Mouse (Mus musculus) MEL (cell line): ENCODE data around the gene Fam151a. TPM values are rescaled to one million over a fixed set of nuclear protein-coding genes. Genes with fewer than 3 reads are reported as not detected.

ENCODE experiments used
- DNase-seq: peaks from one replicate; pipeline ENCODE4 v3.0.0; 2011; ENCODE audit warnings: low read depth, low spot score
- H3K27ac ChIP-seq: 2 replicates; pipeline ENCODE4 v1.5.1; 2012; ENCODE audit warnings: low read depth, mild to moderate bottlenecking, control low read depth, low read length, moderate library complexity; ENCODE audit not compliant: control insufficient read depth
- H3K27me3 ChIP-seq, 2 experiments: fragments of 150-350 bp in 1 of 2; sonication (generic) in 1 of 2; 2 replicates each; pipeline ENCODE4 v1.6.1; 2012; ENCODE audit warnings: low read length in 2 of 2, mild to moderate bottlenecking in 2 of 2, improper control_type of control experiment in 1 of 2, moderate library complexity in 1 of 2; ENCODE audit not compliant: insufficient read depth in 2 of 2, control insufficient read depth in 1 of 2
- H3K36me3 ChIP-seq, 2 experiments: 2 replicates each; pipeline ENCODE4 v1.6.1; 2012 to 2014; ENCODE audit warnings: low read length in 2 of 2, improper control_type of control experiment in 1 of 2, inconsistent platforms in 1 of 2, mild to moderate bottlenecking in 1 of 2; ENCODE audit not compliant: insufficient read depth in 2 of 2, control insufficient read depth in 1 of 2
- H3K4me1 ChIP-seq, 2 experiments: fragments of 150-350 bp in 1 of 2; sonication (generic) in 1 of 2; 2 replicates each; pipeline ENCODE4 v1.6.1; 2012; ENCODE audit warnings: low read length in 2 of 2, improper control_type of control experiment in 1 of 2, mild to moderate bottlenecking in 1 of 2; ENCODE audit not compliant: insufficient read depth in 2 of 2, control insufficient read depth in 1 of 2
- H3K4me3 ChIP-seq, 2 experiments: fragments of 150-350 bp in 1 of 2; sonication (generic) in 1 of 2; 2 replicates each; pipeline ENCODE4 v1.5.1; 2012; ENCODE audit warnings: low read depth in 2 of 2, low read length in 2 of 2, mild to moderate bottlenecking in 2 of 2, moderate library complexity in 2 of 2, control low read depth in 1 of 2, improper control_type of control experiment in 1 of 2; ENCODE audit not compliant: control insufficient read depth in 1 of 2, insufficient read depth in 1 of 2
- H3K79me2 ChIP-seq: 2 replicates; pipeline ENCODE4 v1.6.1; 2012; ENCODE audit warnings: mild to moderate bottlenecking, low read length, moderate library complexity; ENCODE audit not compliant: control insufficient read depth, poor library complexity, insufficient read depth
- H3K9ac ChIP-seq: 2 replicates; pipeline ENCODE4 v1.6.1; 2012; ENCODE audit warnings: low read depth, mild to moderate bottlenecking, control low read depth, low read length, moderate library complexity; ENCODE audit not compliant: control insufficient read depth, poor library complexity, severe bottlenecking
- H3K9me3 ChIP-seq: fragments of 150-350 bp; sonication (generic); replicated peaks from 2 replicates; pipeline ENCODE4 v1.6.1; 2012; ENCODE audit warnings: mild to moderate bottlenecking, low read length, improper control_type of control experiment, moderate library complexity; ENCODE audit not compliant: insufficient read depth
- BHLHE40 ChIP-seq: IDR thresholded peaks from 2 replicates; pipeline ENCODE4 v1.6.1; 2012; ENCODE audit warnings: low read depth, mild to moderate bottlenecking, inconsistent platforms, low read length, improper control_type of control experiment, borderline replicate concordance
- CHD1 ChIP-seq: IDR thresholded peaks from 2 replicates; pipeline ENCODE4 v1.6.1; 2012; ENCODE audit warnings: low read depth, mild to moderate bottlenecking, inconsistent platforms, low read length, improper control_type of control experiment
- CHD2 ChIP-seq: IDR thresholded peaks from 2 replicates; pipeline ENCODE4 v1.6.1; 2011; ENCODE audit warnings: low read length, improper control_type of control experiment
- CTCF ChIP-seq, 3 experiments: IDR thresholded peaks in 2 of 3; conservative IDR thresholded peaks in 1 of 3; 2 replicates each; pipeline ENCODE4 v1.5.1; 2011 to 2012; ENCODE audit warnings: low read length in 3 of 3, low read depth in 2 of 3, mild to moderate bottlenecking in 2 of 3, improper control_type of control experiment in 1 of 3, inconsistent platforms in 1 of 3, mixed read lengths in 1 of 3, moderate library complexity in 1 of 3; ENCODE audit not compliant: control insufficient read depth in 1 of 3, insufficient read depth in 1 of 3, poor library complexity in 1 of 3, severe bottlenecking in 1 of 3
- E2F4 ChIP-seq: IDR thresholded peaks from 2 replicates; pipeline ENCODE4 v1.6.1; 2011; ENCODE audit warnings: low read depth, low read length, improper control_type of control experiment, borderline replicate concordance
- ELF1 ChIP-seq: IDR thresholded peaks from 2 replicates; pipeline ENCODE4 v1.6.1; 2014; ENCODE audit warnings: low read depth, mild to moderate bottlenecking, inconsistent platforms, low read length, improper control_type of control experiment, moderate library complexity
- EP300 ChIP-seq, 2 experiments: IDR thresholded peaks; 2 replicates each; pipeline ENCODE4 v1.6.1; 2011; ENCODE audit warnings: improper control_type of control experiment in 2 of 2, low read length in 2 of 2, low read depth in 1 of 2, mild to moderate bottlenecking in 1 of 2
- GABPA ChIP-seq: IDR thresholded peaks from 2 replicates; pipeline ENCODE4 v1.6.1; 2012; ENCODE audit warnings: low read depth, mild to moderate bottlenecking, inconsistent platforms, low read length, improper control_type of control experiment, moderate library complexity
- MAFK ChIP-seq: IDR thresholded peaks from 2 replicates; pipeline ENCODE4 v1.6.1; 2011; ENCODE audit warnings: low read depth, mild to moderate bottlenecking, low read length, improper control_type of control experiment, borderline replicate concordance
- MEF2A ChIP-seq: IDR thresholded peaks from 2 replicates; pipeline ENCODE4 v1.6.1; 2014; ENCODE audit warnings: low read depth, mild to moderate bottlenecking, inconsistent platforms, low read length, improper control_type of control experiment; ENCODE audit not compliant: poor library complexity, insufficient replicate concordance, severe bottlenecking; ENCODE audit errors: extremely low read depth
- MXI1 ChIP-seq: IDR thresholded peaks from 2 replicates; pipeline ENCODE4 v1.6.1; 2011; ENCODE audit warnings: mild to moderate bottlenecking, low read depth, low read length, improper control_type of control experiment
- MYB ChIP-seq: IDR thresholded peaks from 2 replicates; pipeline ENCODE4 v1.6.1; 2011; ENCODE audit warnings: mild to moderate bottlenecking, low read depth, low read length, improper control_type of control experiment
- MYC ChIP-seq: IDR thresholded peaks from 2 replicates; pipeline ENCODE4 v1.6.1; 2011; ENCODE audit warnings: low read depth, mild to moderate bottlenecking, low read length, improper control_type of control experiment, moderate library complexity
- NELFE ChIP-seq: IDR thresholded peaks from 2 replicates; pipeline ENCODE4 v1.6.1; 2011; ENCODE audit warnings: low read depth, low read length, improper control_type of control experiment
- POLR2AphosphoS2 ChIP-seq: IDR thresholded peaks from 2 replicates; pipeline ENCODE4 v1.6.1; 2011; ENCODE audit warnings: low read length, improper control_type of control experiment
- POLR2AphosphoS5 ChIP-seq: IDR thresholded peaks from 2 replicates; pipeline ENCODE4 v1.6.1; 2012; ENCODE audit warnings: low read depth, borderline replicate concordance, mild to moderate bottlenecking, inconsistent platforms, low read length, moderate library complexity, mixed read lengths
- RCOR1 ChIP-seq: IDR thresholded peaks from 2 replicates; pipeline ENCODE4 v1.6.1; 2012; ENCODE audit warnings: low read depth, mild to moderate bottlenecking, inconsistent platforms, low read length, improper control_type of control experiment
- SIN3A ChIP-seq: IDR thresholded peaks from 2 replicates; pipeline ENCODE4 v1.6.1; 2012; ENCODE audit warnings: low read length, improper control_type of control experiment, inconsistent platforms
- SMC3 ChIP-seq: IDR thresholded peaks from 2 replicates; pipeline ENCODE4 v1.6.1; 2011; ENCODE audit warnings: low read depth, low read length, improper control_type of control experiment
- TCF12 ChIP-seq: IDR thresholded peaks from 2 replicates; pipeline ENCODE4 v1.6.1; 2014; ENCODE audit warnings: low read depth, mild to moderate bottlenecking, inconsistent platforms, low read length, improper control_type of control experiment, moderate library complexity
- UBTF ChIP-seq: IDR thresholded peaks from 2 replicates; pipeline ENCODE4 v1.6.1; 2012; ENCODE audit warnings: low read depth, mild to moderate bottlenecking, inconsistent platforms, low read length, improper control_type of control experiment, moderate library complexity, borderline replicate concordance; ENCODE audit not compliant: insufficient read depth
- ZC3H11A ChIP-seq: IDR thresholded peaks from 2 replicates; pipeline ENCODE4 v1.6.1; 2012; ENCODE audit warnings: low read depth, mild to moderate bottlenecking, inconsistent platforms, low read length, improper control_type of control experiment
- ZKSCAN1 ChIP-seq: IDR thresholded peaks from 2 replicates; pipeline ENCODE4 v1.6.1; 2012; ENCODE audit warnings: low read depth, mild to moderate bottlenecking, inconsistent platforms, low read length, improper control_type of control experiment, moderate library complexity
- ZNF384 ChIP-seq: IDR thresholded peaks from 2 replicates; pipeline ENCODE4 v1.6.1; 2012; ENCODE audit warnings: low read depth, mild to moderate bottlenecking, inconsistent platforms, low read length, improper control_type of control experiment
- polyA plus RNA-seq, 2 experiments: library from polyadenylated mRNA; stranded (reverse) in 1 of 2; unstranded in 1 of 2; fragments of >175 nt in 1 of 2; fragments of >200 nt in 1 of 2; gene quantifications; 2 replicates each; pipeline versions ENCODE4 v1.2.1 to v1.2.4; 2012; ENCODE audit warnings: low replicate concordance in 2 of 2, low read depth in 1 of 2; ENCODE audit not compliant: insufficient read length in 2 of 2, insufficient read depth in 1 of 2, missing spikeins in 1 of 2
- total RNA-seq: library from RNA; depleted of rRNA; stranded (reverse); fragments of 300-350 nt; gene quantifications from 2 replicates; pipeline ENCODE4 v1.2.3, GENCODE M21; 2012

Fam151a gene
- total and polyA plus RNA-seq, 3 experiments: 0.08 TPM; not detected in 2

DNA sequence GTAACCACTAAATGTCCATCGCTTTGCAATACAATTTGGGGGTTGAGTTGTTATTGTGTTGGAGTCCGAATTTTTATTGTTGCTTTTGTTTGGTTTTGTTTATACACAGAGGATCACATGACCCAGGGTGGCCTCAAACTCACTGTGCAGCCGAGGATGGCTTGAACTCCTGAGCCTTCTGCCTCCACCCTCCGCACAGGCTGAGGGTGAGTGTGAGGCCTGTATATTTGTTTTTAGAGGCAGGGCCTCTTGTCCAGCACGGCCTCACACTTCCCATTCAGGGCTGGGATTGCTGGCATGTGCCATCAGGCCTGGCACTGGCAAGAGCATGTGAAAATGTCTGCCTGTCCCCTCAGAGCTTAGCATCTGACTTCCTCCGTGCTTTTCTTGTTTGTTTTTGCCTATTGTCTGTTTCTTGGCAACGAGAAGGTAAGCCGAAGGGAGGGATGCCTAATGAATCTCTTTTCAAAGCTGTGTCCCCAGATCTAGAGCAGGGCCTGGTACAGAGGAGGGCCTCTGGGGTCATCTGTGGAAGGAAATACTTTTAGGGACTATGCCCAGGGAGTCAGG is 28.5 kb upstream of the Fam151a start:
- Histone ChIP-seq H3K4me3 (no peak overlapping the region), H3K9me3 (no peaks in the 10 kb centered on the region), H3K79me2 (no peaks in the 10 kb centered on the region), H3K27ac (no peak overlapping the region), H3K36me3 (no peaks in the 10 kb centered on the region; a peak in 1 of 4 replicates), H3K9ac (no peak overlapping the region), H3K4me1 (no peaks in the 10 kb centered on the region), H3K27me3 (peaks cover 0 to 13% of the 10 kb centered on the region in 2 experiments)
- no peak for DNase-seq
- TF ChIP-seq GABPA: no peak

DNA sequence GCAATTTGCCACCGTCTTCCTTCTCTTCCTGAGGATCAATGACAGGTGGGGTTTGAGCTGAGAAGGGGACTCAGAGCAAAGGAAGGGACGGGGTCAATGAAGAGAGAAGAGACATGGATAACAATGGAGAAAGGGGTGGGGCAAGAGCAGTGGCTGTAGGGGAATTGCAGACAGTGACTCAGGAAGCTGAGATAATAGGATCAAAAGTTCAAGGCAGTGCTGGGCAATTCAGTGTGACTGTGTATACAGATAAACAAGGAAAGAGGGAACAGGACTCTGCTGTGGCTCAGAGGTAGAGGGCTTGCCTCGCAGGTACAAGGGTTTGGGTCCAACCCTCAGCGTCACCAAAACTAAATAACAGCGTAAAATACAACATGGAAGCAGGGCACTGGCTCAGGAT is 25.7 kb upstream of the Fam151a start:
- TF ChIP-seq ELF1 (no peak), GABPA (no peak), BHLHE40 (no peak), MYB (no peak), TCF12 (no peak), MEF2A (no peak), RCOR1 (no peak), SIN3A (no peak), POLR2AphosphoS5 (no peak), E2F4 (no peak), CTCF (IDR thresholded peaks at IDR 0.05 in 2 of 3, conservative IDR thresholded peaks at IDR 0.05 in 1 of 3; ENCODE audit: control insufficient read depth in 1 of 3, insufficient read depth in 1 of 3, low read depth in 2 of 3, low read length in 3 of 3, poor library complexity in 1 of 3, severe bottlenecking in 1 of 3) (no peak), ZC3H11A (no peak), POLR2AphosphoS2 (no peak), EP300 (IDR thresholded peaks at IDR 0.05; ENCODE audit: low read depth in 1 of 2, low read length in 2 of 2) (no peak)
- Histone ChIP-seq H3K9me3 (no peaks in the 10 kb centered on the region), H3K9ac (no peak overlapping the region), H3K27ac (no peak overlapping the region), H3K79me2 (no peaks in the 10 kb centered on the region), H3K4me1 (no peaks in the 10 kb centered on the region), H3K4me3 (no peak overlapping the region), H3K27me3 (peaks cover 0 to 9% of the 10 kb centered on the region in 2 experiments), H3K36me3 (no peaks in the 10 kb centered on the region; a peak in 1 of 4 replicates)
- no peak for DNase-seq

GRCm38 (mm10) chr4:106708408-106708807 is 25.3 kb upstream of the Fam151a start:
- Histone ChIP-seq H3K4me1 (no peaks in the 10 kb centered on the region), H3K9ac (no peak overlapping the region), H3K27me3 (peaks cover 0 to 8% of the 10 kb centered on the region in 2 experiments), H3K79me2 (no peaks in the 10 kb centered on the region), H3K27ac (no peak overlapping the region), H3K9me3 (no peaks in the 10 kb centered on the region), H3K36me3 (no peaks in the 10 kb centered on the region; a peak in 1 of 4 replicates), H3K4me3 (no peak overlapping the region)
- peak; percentile 74 for DNase-seq
- TF ChIP-seq ZKSCAN1 (no peak), EP300 (IDR thresholded peaks at IDR 0.05; ENCODE audit: low read depth in 1 of 2, low read length in 2 of 2) (no peak), MYC (no peak), E2F4 (no peak), NELFE (no peak), POLR2AphosphoS5 (no peak), MAFK (no peak), UBTF (no peak), CHD2 (no peak), MEF2A (no peak), BHLHE40 (no peak), MXI1 (no peak), RCOR1 (no peak), SMC3 (peak; percentile 93), CHD1 (no peak), ZNF384 (no peak), ELF1 (0 out of 2 replicates have a peak, but pooled peaks have one; percentile 16), TCF12 (no peak)
